Mouse (Mus musculus): ENCODE data around the gene Acbd6.

- no peak for TF ChIP-seq CTCF (conservative IDR thresholded peaks at IDR 0.05; ENCODE audit: low read length)
- TF ChIP-seq POU5F1 (IDR thresholded peaks at IDR 0.05; ENCODE audit: borderline replicate concordance, low read length), result no peak
- TF ChIP-seq NANOG (IDR thresholded peaks at IDR 0.05; ENCODE audit: borderline replicate concordance, low read length), result no peak
Observed at GRCm38 (mm10) chr1:155562206-155562605, 4.3 kb downstream of the Acbd6 start.
